ENCODE assay signal across 8 mouse cellular contexts in the genomic region with DNA sequence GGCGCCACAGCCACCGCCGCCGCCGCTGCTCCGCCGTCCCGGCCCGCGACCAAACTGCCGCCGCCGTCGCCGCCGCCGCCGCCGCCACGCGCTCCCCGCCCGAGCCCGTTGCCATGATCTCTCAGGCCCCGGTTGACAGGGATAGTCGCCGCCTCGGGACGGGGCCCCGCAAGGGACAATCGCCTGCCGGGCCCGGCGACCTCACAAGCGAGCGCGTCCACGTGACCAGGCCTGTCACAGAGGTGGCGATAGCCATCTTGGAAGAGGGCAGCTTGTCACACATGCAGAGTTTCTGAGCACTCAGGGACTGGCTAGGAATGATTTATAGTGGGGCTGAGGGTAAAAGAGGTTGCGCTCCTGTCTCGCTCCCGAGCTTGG. TPM values are rescaled to one million over a fixed set of nuclear protein-coding genes. Genes with fewer than 3 reads are reported as not detected.
A peak's percentile ranks its signal among the peaks of the same experiment; 100 is the strongest.
DNase-seq lines count a peak whose midpoint lies in the region; ATAC-seq and TF ChIP-seq lines count a peak whose summit lies in the region.

A gene (minus strand): TSS at position 270 of the 378 bp plus-strand sequence.

- TF ChIP-seq POLR2A in bone marrow macrophage, adult 2 months (IDR thresholded peaks at IDR 0.05; ENCODE audit: borderline replicate concordance, low read depth, low read length): no peak
- TF ChIP-seq POLR2A in embryonic fibroblast, embryonic 13.5 days (IDR thresholded peaks at IDR 0.05; ENCODE audit: low read depth, low read length): peak; percentile 49

- peak within 1 kb of the TSS; percentile 87 for H3K4me2 ChIP-seq in kidney, embryonic 14.5 days (replicated peaks; ENCODE audit: low read depth, low read length)
- H3K4me2 ChIP-seq in limb, embryonic 15.5 days: peak within 1 kb of the TSS; percentile 86

- H3K36me3 ChIP-seq in kidney, embryonic 14.5 days (ENCODE audit: control insufficient read depth, insufficient read depth, low read length): no peaks in the 10 kb centered on the region
- H3K36me3 ChIP-seq in limb, embryonic 15.5 days: no peaks in the 10 kb centered on the region

- peaks cover 13% of the 10 kb centered on the region for H3K4me1 ChIP-seq in bone marrow macrophage, adult 2 months (ENCODE audit: control insufficient read depth, insufficient read depth, low read length)
- H3K4me1 ChIP-seq in embryonic fibroblast, embryonic 13.5 days (ENCODE audit: control insufficient read depth, insufficient read depth, low read length): no peaks in the 10 kb centered on the region
- no peaks in the 10 kb centered on the region for H3K4me1 ChIP-seq in kidney, embryonic 14.5 days (ENCODE audit: control insufficient read depth, insufficient read depth, low read length)
- peaks cover 13% of the 10 kb centered on the region for H3K4me1 ChIP-seq in limb, embryonic 15.5 days

- no peaks in the 10 kb centered on the region for H3K9me3 ChIP-seq in kidney, embryonic 14.5 days (ENCODE audit: control insufficient read depth, low read length)
- H3K9me3 ChIP-seq in limb, embryonic 15.5 days: no peaks in the 10 kb centered on the region

- no peak within 1 kb of the TSS for H3K27ac ChIP-seq in bone marrow macrophage, adult 2 months (ENCODE audit: insufficient read depth, low read depth, low read length)
- no peak within 1 kb of the TSS for H3K27ac ChIP-seq in embryonic fibroblast, embryonic 13.5 days (ENCODE audit: insufficient read depth, low read length)
- H3K27ac ChIP-seq in kidney, embryonic 14.5 days (ENCODE audit: low read depth, low read length): peak within 1 kb of the TSS; percentile 30; the same call in 1 of the 2 replicates
- peak within 1 kb of the TSS; percentile 50 for H3K27ac ChIP-seq in limb, embryonic 15.5 days

- H3K9ac ChIP-seq in kidney, embryonic 14.5 days (ENCODE audit: low read depth, low read length): peak within 1 kb of the TSS; percentile 88
- peak within 1 kb of the TSS; percentile 83 for H3K9ac ChIP-seq in limb, embryonic 15.5 days

- no peak for TF ChIP-seq CTCF in bone marrow macrophage, adult 2 months (IDR thresholded peaks at IDR 0.05; ENCODE audit: low read depth, low read length)
- TF ChIP-seq CTCF in embryonic fibroblast, embryonic 13.5 days (IDR thresholded peaks at IDR 0.05; ENCODE audit: borderline replicate concordance, insufficient read depth, low read length): no peak

- ATAC-seq in kidney, embryonic 14.5 days (ENCODE audit: low FRiP score, low TSS enrichment): peak; percentile 94
- ATAC-seq in limb, embryonic 15.5 days (ENCODE audit: insufficient number of reproducible peaks, low FRiP score, low TSS enrichment, low read depth): peak; percentile 80

- no peaks in the 10 kb centered on the region for H3K27me3 ChIP-seq in kidney, embryonic 14.5 days (ENCODE audit: control insufficient read depth, insufficient read depth, low read length)
- H3K27me3 ChIP-seq in limb, embryonic 15.5 days: peaks cover 14% of the 10 kb centered on the region; the same call in 1 of the 2 replicates

- DNase-seq in A20 (ENCODE audit: low read depth, low spot score): peak; percentile 91
- peak; percentile 94 to 96 for DNase-seq in heart, adult 9 months (ENCODE audit: low spot score in 2 of 2)
- peak; percentile 71 to 79 for DNase-seq in monocyte, adult 2 months (ENCODE audit: low read depth in 1 of 2, low spot score in 2 of 2)
- peak; percentile 91 for DNase-seq in spleen, postnatal 36 days (ENCODE audit: low spot score in 2 of 2)

- WGBS in kidney, embryonic 14.5 days: under 1% methylated on average over 39 of the region's 42 CpGs
- WGBS in limb, embryonic 15.5 days: under 1% methylated on average over 40 of the region's 42 CpGs

- peak within 1 kb of the TSS; percentile 80 for H3K4me3 ChIP-seq in bone marrow macrophage, adult 2 months (ENCODE audit: insufficient read depth, low read length)
- H3K4me3 ChIP-seq in embryonic fibroblast, embryonic 13.5 days (ENCODE audit: insufficient read depth, low read length): peak within 1 kb of the TSS; percentile 72
- H3K4me3 ChIP-seq in kidney, embryonic 14.5 days (ENCODE audit: low read length): peak within 1 kb of the TSS; percentile 83
- peak within 1 kb of the TSS; percentile 93 for H3K4me3 ChIP-seq in limb, embryonic 15.5 days

RNA-seq across cellular contexts. Expression of the gene that starts here (rescaled TPM):
- polyA plus RNA-seq in bone marrow macrophage, adult 2 months (2012; ENCODE audit: insufficient read depth, insufficient read length, missing spikeins): not detected in 2 replicates
- 4.6 and 4.9 TPM in 2 replicates for polyA plus RNA-seq in embryonic fibroblast, embryonic 13.5 days (2011; ENCODE audit: insufficient read length, low read depth, missing spikeins)
- 0.58 and 1.0 TPM in 2 replicates for polyA plus RNA-seq in kidney, embryonic 14.5 days (2014; fragmentation: Nextera tagmentation; extraction: Ambion mirVana)
- 0.77 and 1.0 TPM in 2 replicates for polyA plus RNA-seq in limb, embryonic 15.5 days (2015; fragmentation: Nextera tagmentation; extraction: Ambion mirVana)

Comparison
In these comparisons a context has a peak if more than half of its experiments do, and no peak if none do; other contexts are left out.
1. H3K27ac ChIP-seq: peak in kidney, embryonic 14.5 days (single experiment) and limb, embryonic 15.5 days (single experiment); none in bone marrow macrophage, adult 2 months (single experiment) and embryonic fibroblast, embryonic 13.5 days (single experiment).
2. Peak in every context shown above with its lines, with median percentiles within 50 percentile points of each other: DNase-seq and H3K4me3 ChIP-seq.